Mouse (Mus musculus) ovary, postnatal 14 days (tissue): Measurements from ENCODE around the gene Sec16b.
A peak's percentile ranks its signal among the peaks of the same experiment; 100 is the strongest.

Experiments used
- DNase-seq: peaks from one replicate; pipeline ENCODE4 v3.0.0; 2022; ENCODE audit warnings: low spot score

Sec16b gene

GRCm38 (mm10) chr1:157513559-157513958 is 7.0 kb downstream of the Sec16b start:
- DNase-seq, result no peak

DNA sequence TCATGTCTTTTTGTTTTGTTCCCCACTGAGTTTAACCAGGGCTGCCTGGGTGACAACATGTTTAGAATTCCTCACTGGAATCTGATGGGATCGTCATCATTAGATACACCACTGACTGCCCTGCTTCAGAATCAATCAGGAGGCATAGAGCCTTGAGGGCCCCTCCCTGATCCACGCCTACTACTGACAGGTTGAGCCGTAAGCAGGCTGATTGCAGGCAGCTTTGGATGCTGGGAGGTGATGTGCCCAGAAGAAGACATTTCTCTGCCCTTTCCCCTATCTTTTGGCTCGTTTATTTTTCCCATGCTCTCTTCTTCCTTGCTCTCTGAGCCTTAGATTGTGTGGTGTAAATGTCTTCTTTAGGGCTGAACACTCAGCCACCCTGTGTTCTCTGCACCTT is 7.8 kb downstream of the Sec16b start:
- DNase-seq, result no peak

- no peak for DNase-seq
These were observed 10.6 kb downstream of the Sec16b start for GRCm38 (mm10) chr1:157516838-157517808.

DNA sequence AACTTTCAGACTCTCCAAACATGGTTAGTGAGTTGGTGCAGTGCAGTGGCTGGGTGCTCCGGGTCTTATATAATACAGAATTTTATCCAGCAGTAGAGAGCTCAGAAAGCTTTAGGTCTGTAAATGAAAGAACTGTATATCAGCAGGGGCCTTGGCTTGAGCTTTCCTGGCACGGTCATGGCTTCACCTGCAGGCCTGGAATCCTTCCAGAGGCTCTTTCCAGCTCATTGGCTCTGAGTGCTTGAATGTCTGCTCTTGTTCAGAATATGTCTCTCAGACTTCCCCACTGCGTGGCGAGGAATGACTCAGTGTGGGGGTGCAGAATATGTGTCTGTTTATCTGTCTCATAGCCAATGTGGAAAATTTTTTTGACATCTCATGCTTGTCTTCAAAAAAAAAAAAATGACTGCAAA is 11.6 kb downstream of the Sec16b start:
- peak; percentile 18 for DNase-seq

GRCm38 (mm10) chr1:157519396-157519795 is 12.9 kb downstream of the Sec16b start:
- no peak for DNase-seq

- no peak for DNase-seq
These were observed 15.8 kb downstream of the Sec16b start for GRCm38 (mm10) chr1:157522322-157522721.

DNA sequence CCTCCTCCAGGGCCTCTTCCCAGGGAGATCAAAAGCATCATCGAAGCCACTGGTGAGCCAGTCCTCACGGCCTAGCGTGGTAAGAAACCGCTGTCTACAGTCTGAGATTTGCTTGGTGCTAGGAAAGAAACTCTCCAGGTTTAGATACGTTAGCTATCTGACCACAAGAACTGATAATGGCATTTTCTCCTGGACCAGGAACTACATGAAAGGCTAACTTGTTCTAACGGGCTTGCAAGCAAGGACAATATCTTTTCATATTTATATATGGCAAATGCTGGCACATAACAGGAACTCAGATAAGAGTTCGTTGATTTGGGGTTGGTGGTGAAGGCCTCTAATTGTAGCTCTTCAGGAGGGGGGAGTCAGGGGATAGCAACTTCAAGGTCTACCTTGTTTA is 18.2 kb downstream of the Sec16b start:
- no peak for DNase-seq

DNA sequence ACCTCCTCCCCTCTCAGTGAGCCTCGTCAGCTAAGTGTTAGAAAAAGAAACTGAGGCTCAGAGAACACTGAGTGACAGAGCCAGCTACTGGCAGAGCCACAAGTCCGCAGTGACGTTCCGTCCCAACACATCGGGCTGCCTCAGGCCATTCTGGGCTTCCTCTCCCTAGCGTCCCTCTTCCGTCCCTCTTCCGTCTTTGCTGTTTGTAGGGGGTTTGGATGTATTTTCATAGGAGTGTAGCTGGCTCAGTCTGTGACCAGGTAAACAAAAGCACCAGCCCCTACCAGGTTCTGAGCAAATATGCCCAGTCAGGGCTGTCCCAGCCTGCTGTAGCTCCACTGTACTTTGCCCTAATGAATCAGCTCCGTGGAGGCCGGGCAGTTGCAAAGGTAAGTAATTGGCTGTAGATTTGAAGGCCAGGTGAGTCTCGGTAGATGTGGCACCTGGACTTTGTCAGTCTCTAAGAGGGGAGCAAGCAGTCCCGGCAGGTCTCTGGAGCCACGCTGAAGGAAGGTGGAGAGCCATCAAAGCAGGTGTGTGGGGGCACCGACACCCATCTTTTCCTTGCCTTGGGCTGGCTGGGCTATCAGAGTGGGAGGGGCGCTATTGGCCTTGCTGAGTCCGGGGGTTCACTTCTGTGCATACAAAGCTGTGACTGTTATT is 19.3 kb downstream of the Sec16b start:
- no peak for DNase-seq

GRCm38 (mm10) chr1:157526625-157527024 is 20.1 kb downstream of the Sec16b start:
- DNase-seq, result no peak

- DNase-seq, result no peak
These were observed 26.4 kb downstream of the Sec16b start for GRCm38 (mm10) chr1:157532826-157533460.

DNA sequence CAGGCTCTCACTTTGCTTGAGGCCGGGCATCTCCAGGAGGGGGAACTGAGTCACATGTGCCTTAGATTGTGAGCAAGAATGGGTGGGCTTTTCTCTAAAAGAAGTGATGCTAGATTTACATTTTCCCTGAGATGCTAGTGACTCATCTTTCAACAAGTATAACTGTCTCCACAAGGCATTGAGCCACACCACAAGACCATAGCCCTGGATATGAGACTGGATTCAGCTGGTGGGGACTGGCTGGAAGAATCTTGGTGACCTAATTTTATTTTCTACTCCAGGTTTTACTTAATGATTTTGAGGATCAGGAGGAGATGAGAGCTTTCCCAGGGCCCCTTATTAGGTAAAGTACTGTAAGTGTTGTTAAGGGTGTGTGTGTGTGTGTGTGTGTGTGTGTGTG is 29.0 kb downstream of the Sec16b start:
- no peak for DNase-seq

DNA sequence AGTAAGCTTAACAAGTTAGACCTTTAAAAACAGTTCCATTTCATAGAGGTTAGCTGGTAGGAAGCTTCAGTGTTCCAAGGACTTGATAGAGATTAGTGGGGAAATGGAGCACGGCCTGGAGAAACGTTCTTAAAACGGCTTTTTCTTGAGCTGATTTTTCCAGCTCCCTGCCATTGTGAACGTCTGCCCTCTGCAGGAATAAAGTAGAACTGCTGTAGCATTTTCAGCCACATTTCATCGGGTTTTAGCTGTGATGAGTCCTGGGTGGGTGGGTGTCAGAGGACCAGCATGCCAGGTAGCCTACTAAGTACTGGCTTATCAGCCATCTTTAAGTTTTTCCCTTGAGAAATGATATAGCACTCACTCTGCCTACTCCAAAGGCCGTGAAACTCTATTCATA is 29.9 kb downstream of the Sec16b start:
- peak; percentile 46 for DNase-seq

DNA sequence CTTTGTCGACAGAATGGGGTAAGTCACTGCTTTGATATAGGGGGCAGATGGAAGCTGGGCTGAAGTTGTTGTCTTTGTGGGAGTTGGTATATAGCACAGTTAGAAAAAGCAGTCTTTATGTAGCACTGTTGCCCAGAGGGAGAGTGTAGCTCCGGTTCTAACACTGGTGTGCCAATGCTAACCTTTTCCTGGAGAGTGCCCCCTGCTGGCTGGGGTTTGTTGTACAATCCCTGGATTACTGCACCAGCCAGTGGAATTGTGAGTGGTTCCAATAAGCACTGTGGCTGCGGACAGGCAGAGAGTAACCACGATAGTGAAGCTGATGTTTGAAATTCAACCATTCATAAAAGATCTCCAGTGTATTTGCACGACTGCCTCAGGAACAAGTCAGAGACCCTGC is 31.1 kb downstream of the Sec16b start:
- no peak for DNase-seq

DNA sequence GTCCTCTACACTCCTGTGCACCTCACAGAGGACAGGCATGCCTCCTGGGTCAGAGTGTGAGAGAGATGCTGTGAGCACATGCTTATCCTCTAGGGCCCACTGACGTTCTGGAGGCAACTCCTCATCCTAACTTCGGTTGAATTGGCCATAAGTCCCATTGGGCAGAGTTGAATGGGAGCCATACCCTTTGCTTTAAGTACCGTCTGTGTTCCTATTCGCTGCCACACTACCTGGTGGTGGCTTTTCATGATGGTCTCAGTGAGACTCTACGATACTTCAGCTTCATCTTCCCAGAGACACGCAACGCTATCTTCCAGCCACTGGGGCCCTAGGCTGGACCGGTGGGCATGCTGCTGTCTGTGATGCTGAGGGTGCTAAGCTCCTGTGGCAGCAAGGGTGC is 38.5 kb downstream of the Sec16b start:
- DNase-seq, result no peak

GRCm38 (mm10) chr1:157547658-157548057 is 41.1 kb downstream of the Sec16b start:
- no peak for DNase-seq

DNA sequence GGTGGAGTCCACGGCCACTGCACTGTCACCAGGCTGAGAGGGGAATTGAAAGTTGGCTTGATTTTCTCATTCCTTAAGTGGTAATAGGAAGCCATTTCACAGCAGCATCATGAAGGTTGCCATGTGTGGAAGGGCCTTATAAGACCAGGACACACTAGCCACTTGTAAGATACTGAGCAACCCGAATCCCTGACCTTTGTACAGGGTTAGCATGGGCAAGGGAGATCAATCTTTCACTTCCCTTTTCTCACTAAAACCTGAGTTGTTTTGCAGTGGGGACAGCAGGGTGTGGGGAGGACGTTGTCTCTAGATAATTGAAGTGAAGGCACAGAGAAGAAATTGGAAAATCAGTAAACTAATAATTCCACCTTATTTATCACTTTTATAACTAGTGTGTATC is 43.2 kb downstream of the Sec16b start:
- no peak for DNase-seq

DNA sequence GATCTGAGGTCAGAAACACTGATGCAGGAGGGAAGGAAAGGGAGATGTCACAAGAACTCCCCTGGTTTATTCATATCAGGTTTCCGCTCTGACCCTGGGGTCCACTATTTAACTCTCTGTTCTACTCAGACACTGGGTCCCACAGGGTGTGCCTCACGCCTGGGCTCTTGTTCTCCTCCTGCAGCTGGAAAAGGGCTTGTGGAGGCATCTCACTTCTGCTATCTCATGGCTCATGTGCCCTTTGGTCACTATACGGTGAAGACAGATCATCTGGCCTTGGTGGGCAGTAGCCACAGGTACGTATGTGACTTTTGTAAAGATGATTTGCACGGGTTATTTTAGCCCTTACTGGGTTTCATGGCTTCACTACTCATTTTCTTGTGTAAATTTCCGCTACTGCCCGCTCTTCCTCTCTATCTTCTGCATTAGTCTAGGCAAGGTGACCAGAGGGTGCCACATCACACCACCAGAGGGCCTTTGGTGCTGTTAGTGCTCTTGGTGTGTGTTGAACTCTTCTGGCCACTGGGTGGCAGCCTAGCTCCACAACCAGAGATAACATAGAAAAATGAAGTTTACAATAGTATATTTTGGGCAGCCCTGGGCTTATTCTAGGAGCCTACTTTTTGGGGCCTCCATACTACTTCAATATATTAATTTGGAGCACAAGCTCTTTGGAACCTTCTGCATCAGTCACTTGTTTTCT is 46.4 kb downstream of the Sec16b start:
- peak; percentile 44 for DNase-seq

DNA sequence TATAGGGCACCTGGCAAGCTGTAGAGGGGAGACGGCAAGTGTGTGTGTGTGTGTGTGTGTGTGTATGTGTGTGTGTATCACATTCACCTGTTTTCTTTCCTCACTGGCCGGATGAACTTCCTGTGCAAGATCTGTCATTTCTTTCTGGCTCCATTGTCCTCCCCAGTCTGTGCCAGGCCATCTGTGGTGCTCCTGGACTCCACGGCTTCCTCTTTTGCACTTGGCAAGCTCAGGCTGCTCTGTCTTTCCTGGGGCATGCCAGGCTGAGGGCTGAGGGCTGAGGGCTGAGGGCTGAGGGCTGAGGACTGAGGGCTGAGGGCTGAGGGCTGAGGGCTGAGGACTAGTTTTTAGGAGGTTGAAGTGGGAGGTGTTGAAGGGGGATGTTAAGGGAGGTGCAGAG is 47.6 kb downstream of the Sec16b start:
- DNase-seq, result no peak

- no peak for DNase-seq
These were observed 48.4 kb downstream of the Sec16b start for GRCm38 (mm10) chr1:157554686-157555530.

DNA sequence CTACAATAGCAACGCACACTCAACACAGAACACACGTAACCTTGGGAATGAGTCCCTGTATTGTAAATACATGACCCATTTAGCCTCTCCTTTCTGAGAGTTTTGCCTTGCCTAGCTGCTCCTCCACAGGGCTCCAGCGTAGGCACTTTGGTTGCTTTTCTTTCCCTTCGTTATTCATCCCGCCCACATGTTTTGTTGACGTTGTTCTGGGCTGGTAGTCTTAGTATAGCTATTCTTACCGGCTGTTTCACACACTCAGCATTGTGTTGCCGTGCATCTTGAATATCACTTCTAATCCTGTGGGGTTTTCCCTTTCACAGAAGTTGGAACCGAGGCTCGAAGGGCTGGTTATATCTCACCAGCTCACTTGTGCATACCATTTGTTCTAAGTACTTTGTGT is 49.2 kb downstream of the Sec16b start:
- no peak for DNase-seq

DNA sequence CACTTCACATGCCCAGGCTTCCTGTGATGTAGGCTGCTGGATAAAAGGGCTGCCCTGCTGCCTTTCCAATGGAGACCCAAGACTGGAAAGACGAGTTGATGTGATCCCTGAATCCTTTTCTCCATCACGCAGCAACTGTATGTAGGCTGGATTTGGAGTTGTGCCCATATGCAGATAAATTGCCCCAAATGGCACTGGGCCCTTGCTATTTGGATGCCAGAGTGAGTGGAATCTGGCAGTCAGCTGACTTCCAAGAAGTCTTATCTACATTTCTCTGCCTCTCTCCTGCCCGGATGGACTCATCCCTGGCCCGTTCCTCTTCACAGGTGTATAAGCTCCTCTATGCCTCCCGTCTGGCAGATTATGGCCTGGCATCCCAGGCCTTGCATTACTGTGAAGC is 49.9 kb downstream of the Sec16b start:
- DNase-seq, result no peak
